Mouse (Mus musculus): Measurements from ENCODE around the gene Evi2a. TPM values are rescaled to one million over a fixed set of nuclear protein-coding genes. Genes with fewer than 3 reads are reported as not detected.

Gene Evi2a
- polyA plus RNA-seq, 1 experiment, result 13.1 TPM

DNA sequence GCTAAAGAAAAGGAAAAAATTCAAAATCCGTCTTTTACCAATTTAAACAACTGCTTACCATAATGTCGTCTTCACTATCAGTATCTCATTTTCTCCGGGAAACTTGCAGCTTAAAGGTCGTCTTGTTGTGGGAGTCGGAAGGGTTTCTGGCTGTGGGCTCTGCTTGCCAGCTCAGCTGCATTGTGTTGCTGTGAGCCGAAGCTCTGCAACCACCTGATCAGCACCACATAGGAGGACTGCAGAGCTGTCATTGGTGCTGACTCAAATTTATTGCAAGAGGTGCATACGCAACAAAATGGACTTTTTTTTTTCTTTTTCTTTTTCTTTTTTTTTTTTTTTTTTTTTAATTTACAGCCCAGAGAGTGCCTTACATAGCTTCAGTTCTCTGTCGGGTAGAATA is 26.6 kb downstream of the Evi2a start, which contains the start of gene Omg:
Omg (minus strand) TSS at position 240 of the 400 bp plus-strand sequence.
- H3K27ac ChIP-seq (ENCODE audit: control insufficient read depth, insufficient read depth, low read depth, low read length, poor library complexity), result no peak within 1 kb of the TSS
- TF ChIP-seq CTCF (IDR thresholded peaks at IDR 0.05; ENCODE audit: control insufficient read depth, insufficient read depth, low read length), result no peak
- TF ChIP-seq POLR2A (IDR thresholded peaks at IDR 0.05; ENCODE audit: borderline replicate concordance, control insufficient read depth, low read depth, low read length), result no peak
- no peaks in the 10 kb centered on the region for H3K4me1 ChIP-seq (ENCODE audit: control insufficient read depth, insufficient read depth, low read length)
- WGBS, result 70% methylated on average over 8 of the region's 8 CpGs
- H3K4me3 ChIP-seq (replicated peaks; ENCODE audit: control insufficient read depth, low read depth, low read length), result no peak within 1 kb of the TSS

DNA sequence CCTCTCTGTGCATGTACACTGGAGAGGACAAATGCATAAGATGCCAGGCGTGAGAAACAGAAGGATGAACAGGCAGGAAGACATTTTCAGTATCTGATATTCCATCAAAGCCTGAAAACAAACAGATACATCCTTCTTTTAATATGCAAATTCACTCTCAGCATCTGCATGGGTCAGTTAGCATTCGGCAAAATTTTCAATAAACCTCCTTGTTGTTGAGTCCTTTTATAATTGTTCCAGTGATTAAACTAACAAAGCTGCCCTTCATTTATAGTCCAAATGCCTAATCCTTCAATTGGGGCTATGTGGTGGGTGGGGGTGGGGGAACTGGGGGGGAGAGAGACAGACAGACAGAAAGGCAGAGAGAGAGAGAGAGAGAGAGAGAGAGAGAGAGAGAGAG is 27.5 kb downstream of the Evi2a start:
- 85% methylated on average over 2 of the region's 2 CpGs for WGBS
- Histone ChIP-seq H3K27ac (ENCODE audit: control insufficient read depth, insufficient read depth, low read depth, low read length, poor library complexity) (no peak overlapping the region), H3K4me3 (replicated peaks; ENCODE audit: control insufficient read depth, low read depth, low read length) (no peak overlapping the region), H3K4me1 (ENCODE audit: control insufficient read depth, insufficient read depth, low read length) (no peaks in the 10 kb centered on the region)
- TF ChIP-seq POLR2A (IDR thresholded peaks at IDR 0.05; ENCODE audit: borderline replicate concordance, control insufficient read depth, low read depth, low read length) (no peak), CTCF (IDR thresholded peaks at IDR 0.05; ENCODE audit: control insufficient read depth, insufficient read depth, low read length) (no peak)

- WGBS, result 29% methylated on average over 10 of the region's 10 CpGs
- Histone ChIP-seq H3K27ac (ENCODE audit: control insufficient read depth, insufficient read depth, low read depth, low read length, poor library complexity) (no peak overlapping the region), H3K4me1 (ENCODE audit: control insufficient read depth, insufficient read depth, low read length) (no peaks in the 10 kb centered on the region), H3K4me3 (replicated peaks; ENCODE audit: control insufficient read depth, low read depth, low read length) (no peak overlapping the region)
- no peak for TF ChIP-seq CTCF (IDR thresholded peaks at IDR 0.05; ENCODE audit: control insufficient read depth, insufficient read depth, low read length)
- TF ChIP-seq POLR2A (IDR thresholded peaks at IDR 0.05; ENCODE audit: borderline replicate concordance, control insufficient read depth, low read depth, low read length), result no peak
Observed at GRCm38 (mm10) chr11:79494976-79495800, 35.2 kb downstream of the Evi2a start.

DNA sequence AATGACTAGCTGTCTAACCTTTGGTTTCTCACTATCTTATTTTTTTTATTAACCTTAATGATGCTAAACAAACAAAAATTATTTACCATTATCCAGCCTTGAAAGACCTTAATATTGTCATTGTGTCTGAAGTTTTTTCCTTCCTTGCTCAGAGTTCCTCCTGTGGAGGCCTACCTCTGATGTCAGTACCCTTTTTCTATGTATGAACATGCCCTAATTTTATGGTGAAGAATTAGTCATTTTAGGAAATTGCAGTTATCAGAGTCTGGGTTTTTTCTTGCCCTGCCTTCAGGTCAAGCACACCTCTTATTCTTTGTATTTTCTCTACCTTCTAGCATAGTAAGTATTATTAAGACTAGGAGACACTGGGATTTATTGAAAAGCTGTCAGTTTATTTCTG is 45.7 kb downstream of the Evi2a start:
- H3K27ac ChIP-seq (ENCODE audit: control insufficient read depth, insufficient read depth, low read depth, low read length, poor library complexity), result no peak overlapping the region
- H3K4me1 ChIP-seq (ENCODE audit: control insufficient read depth, insufficient read depth, low read length), result no peaks in the 10 kb centered on the region
- no peak overlapping the region for H3K4me3 ChIP-seq (replicated peaks; ENCODE audit: control insufficient read depth, low read depth, low read length)
- no peak for TF ChIP-seq CTCF (IDR thresholded peaks at IDR 0.05; ENCODE audit: control insufficient read depth, insufficient read depth, low read length)
- no peak for TF ChIP-seq POLR2A (IDR thresholded peaks at IDR 0.05; ENCODE audit: borderline replicate concordance, control insufficient read depth, low read depth, low read length)

- 86% methylated on average over 7 of the region's 7 CpGs for WGBS
- H3K4me3 ChIP-seq (replicated peaks; ENCODE audit: control insufficient read depth, low read depth, low read length), result no peak overlapping the region
- TF ChIP-seq POLR2A (IDR thresholded peaks at IDR 0.05; ENCODE audit: borderline replicate concordance, control insufficient read depth, low read depth, low read length) (no peak), CTCF (IDR thresholded peaks at IDR 0.05; ENCODE audit: control insufficient read depth, insufficient read depth, low read length) (no peak)
- no peaks in the 10 kb centered on the region for H3K4me1 ChIP-seq (ENCODE audit: control insufficient read depth, insufficient read depth, low read length)
- H3K27ac ChIP-seq (ENCODE audit: control insufficient read depth, insufficient read depth, low read depth, low read length, poor library complexity), result no peak overlapping the region
Observed at GRCm38 (mm10) chr11:79483876-79484528, 46.4 kb downstream of the Evi2a start.

- Histone ChIP-seq H3K4me3 (replicated peaks; ENCODE audit: control insufficient read depth, low read depth, low read length) (no peak overlapping the region), H3K4me1 (ENCODE audit: control insufficient read depth, insufficient read depth, low read length) (no peaks in the 10 kb centered on the region), H3K27ac (ENCODE audit: control insufficient read depth, insufficient read depth, low read depth, low read length, poor library complexity) (no peak overlapping the region)
- TF ChIP-seq POLR2A (IDR thresholded peaks at IDR 0.05; ENCODE audit: borderline replicate concordance, control insufficient read depth, low read depth, low read length), result no peak
- TF ChIP-seq CTCF (IDR thresholded peaks at IDR 0.05; ENCODE audit: control insufficient read depth, insufficient read depth, low read length), result no peak
- 86% methylated on average over 6 of the region's 6 CpGs for WGBS
Observed at GRCm38 (mm10) chr11:79483392-79483791, 47.0 kb downstream of the Evi2a start.

Other genes with a start within 250 kb of the Evi2a start
- gene Gm9964, start 233.7 kb downstream of the Evi2a start, polyA plus RNA-seq (2011; ENCODE audit: insufficient read depth, insufficient read length, low replicate concordance, missing spikeins), result not detected in 2 replicates
- gene Nf1, start 190.9 kb downstream of the Evi2a start, polyA plus RNA-seq (2011; ENCODE audit: insufficient read depth, insufficient read length, low replicate concordance, missing spikeins), result 2.3 and 3.0 TPM in 2 replicates
- 0.43 and 1.6 TPM in 2 replicates for gene Omg, start 26.5 kb downstream of the Evi2a start, polyA plus RNA-seq (2011; ENCODE audit: insufficient read depth, insufficient read length, low replicate concordance, missing spikeins)
- gene Evi2b, start 6.8 kb downstream of the Evi2a start, polyA plus RNA-seq (2011; ENCODE audit: insufficient read depth, insufficient read length, low replicate concordance, missing spikeins), result 28.7 and 78.8 TPM in 2 replicates
- gene Evi2, start within 50 bp of the Evi2a start, polyA plus RNA-seq (2011; ENCODE audit: insufficient read depth, insufficient read length, low replicate concordance, missing spikeins), result 3.6 and 12.0 TPM in 2 replicates
- 1.3 and 4.7 TPM in 2 replicates for gene Rab11fip4, start 60.6 kb upstream of the Evi2a start, polyA plus RNA-seq (2011; ENCODE audit: insufficient read depth, insufficient read length, low replicate concordance, missing spikeins)

Measured in bone marrow, adult 2 months (tissue).